Mouse (Mus musculus): ENCODE results near the gene Cd24a. TPM values are rescaled to one million over a fixed set of nuclear protein-coding genes. Genes with fewer than 3 reads are reported as not detected.

Gene Cd24a
- polyA plus RNA-seq, 1 experiment from 2014 or later = 501 TPM

DNA sequence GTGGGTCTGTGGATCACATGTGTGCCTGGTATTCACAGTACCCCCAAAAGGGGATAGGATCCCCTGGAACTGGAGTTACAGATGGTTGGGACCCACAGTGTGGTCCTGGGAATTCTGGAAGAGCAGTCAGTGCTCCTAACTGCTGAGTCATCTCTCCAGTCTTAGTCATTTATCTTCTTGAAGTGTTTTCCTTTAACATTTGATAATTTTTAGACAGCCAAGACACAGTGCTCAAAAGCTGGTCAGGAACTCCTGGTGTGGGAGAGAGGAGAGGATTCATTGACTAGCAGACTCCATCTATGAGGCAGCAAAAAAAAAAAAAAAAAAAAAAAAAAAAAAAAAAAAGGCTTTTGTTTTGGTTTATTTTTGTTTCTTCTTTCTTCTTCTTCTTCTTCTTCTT lies 33.0 kb downstream of the Cd24a start:
- no peaks in the 10 kb centered on the region for H3K4me1 ChIP-seq
- H3K4me3 ChIP-seq (replicated peaks) = no peak overlapping the region
- no peaks in the 10 kb centered on the region for H3K36me3 ChIP-seq (replicated peaks)
- H3K27ac ChIP-seq = no peak overlapping the region
- H3K4me2 ChIP-seq = no peak overlapping the region
- H3K9me3 ChIP-seq = no peaks in the 10 kb centered on the region
- H3K27me3 ChIP-seq = 0 out of 2 replicates have a peak, but pooled peaks cover 2% of the 10 kb centered on the region
- no peak for ATAC-seq (ENCODE audit: low FRiP score)
- no peak overlapping the region for H3K9ac ChIP-seq

DNA sequence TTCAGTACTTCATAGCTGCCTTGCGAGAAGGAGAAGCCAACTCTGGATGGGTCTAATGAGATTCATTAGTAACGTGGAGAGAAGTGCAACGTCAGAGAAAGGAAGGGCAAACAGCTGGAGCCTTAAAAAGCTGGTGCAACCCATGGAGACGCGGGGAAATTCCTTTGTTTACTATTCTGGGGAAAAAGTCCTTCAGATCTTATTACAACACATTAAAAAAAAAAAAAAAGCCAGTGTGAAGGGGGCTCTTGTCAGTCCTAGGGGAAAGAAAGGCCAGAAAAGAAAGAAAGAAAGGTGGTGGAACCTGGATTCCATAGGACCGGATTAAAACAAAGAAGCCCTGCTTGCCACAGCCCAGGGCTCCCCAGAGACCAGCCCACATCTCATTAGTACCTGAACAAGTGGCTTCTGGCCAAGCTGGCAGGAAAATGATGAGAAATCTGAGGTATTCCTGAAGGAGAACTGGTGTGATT lies 41.0 kb downstream of the Cd24a start:
- H3K9ac ChIP-seq = no peak overlapping the region; the same call in 1 of the 2 replicates
- H3K27me3 ChIP-seq = no peaks in the 10 kb centered on the region
- H3K9me3 ChIP-seq = no peaks in the 10 kb centered on the region
- H3K4me2 ChIP-seq = peak overlapping the region; percentile 30
- peak; percentile 79; the same call in 1 of the 2 replicates for ATAC-seq (ENCODE audit: low FRiP score)
- peaks cover 10% of the 10 kb centered on the region for H3K4me1 ChIP-seq
- peak overlapping the region; percentile 71 for H3K27ac ChIP-seq
- WGBS = 2% methylated on average over 6 of the region's 6 CpGs
- no peak overlapping the region for H3K4me3 ChIP-seq (replicated peaks)
- no peaks in the 10 kb centered on the region for H3K36me3 ChIP-seq (replicated peaks)

DNA sequence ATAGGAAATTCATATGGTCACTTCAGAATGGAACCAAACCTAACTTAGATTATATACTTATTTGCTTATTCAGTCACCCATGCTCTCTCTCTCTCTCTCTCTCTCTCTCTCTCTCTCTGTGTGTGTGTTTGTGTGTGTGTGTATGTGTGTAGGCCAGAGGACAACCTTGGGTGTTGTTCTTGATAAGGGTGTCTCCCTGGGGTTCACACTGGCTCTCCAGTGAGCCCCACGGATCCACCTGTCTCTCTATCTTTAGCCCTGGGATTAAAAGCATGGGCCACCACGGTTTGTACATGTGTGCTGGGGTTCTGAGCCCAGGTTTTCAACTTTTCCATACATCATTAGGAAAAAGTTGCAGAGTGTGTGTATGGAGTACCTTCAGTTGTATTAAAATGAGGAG lies 41.9 kb downstream of the Cd24a start:
- Histone ChIP-seq H3K4me2 (no peak overlapping the region), H3K27ac (no peak overlapping the region), H3K27me3 (no peaks in the 10 kb centered on the region), H3K36me3 (replicated peaks) (no peaks in the 10 kb centered on the region), H3K4me1 (peaks cover 10% of the 10 kb centered on the region), H3K9me3 (no peaks in the 10 kb centered on the region), H3K4me3 (replicated peaks) (no peak overlapping the region), H3K9ac (no peak overlapping the region)
- ATAC-seq (ENCODE audit: low FRiP score) = no peak
- WGBS = 79% methylated on average over 2 of the region's 2 CpGs

DNA sequence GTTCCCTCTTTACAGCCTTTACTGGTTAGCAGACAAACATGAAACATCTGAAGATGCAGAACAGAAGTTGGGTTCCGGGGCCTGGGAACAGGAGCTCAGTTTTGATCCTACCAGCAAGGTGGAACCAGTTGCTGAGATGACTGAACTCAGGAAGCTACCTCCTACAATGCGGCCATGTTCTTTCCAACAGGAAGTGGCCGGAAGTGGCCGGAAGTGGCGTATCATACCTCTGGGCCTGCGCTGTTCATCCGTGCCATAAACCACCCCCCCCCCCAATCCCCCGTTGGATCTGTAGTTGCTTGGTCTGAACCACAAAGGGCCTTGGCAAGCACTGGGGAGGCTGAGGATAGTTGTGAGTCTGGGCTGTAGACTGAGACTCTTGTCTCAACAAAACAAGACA lies 45.4 kb downstream of the Cd24a start:
- peaks cover 9% of the 10 kb centered on the region for H3K4me1 ChIP-seq
- ATAC-seq (ENCODE audit: low FRiP score) = no peak
- no peak overlapping the region for H3K4me2 ChIP-seq
- H3K4me3 ChIP-seq (replicated peaks) = no peak overlapping the region
- no peaks in the 10 kb centered on the region for H3K27me3 ChIP-seq
- H3K9me3 ChIP-seq = no peaks in the 10 kb centered on the region
- H3K9ac ChIP-seq = no peak overlapping the region
- H3K36me3 ChIP-seq (replicated peaks) = no peaks in the 10 kb centered on the region
- H3K27ac ChIP-seq = no peak overlapping the region
- WGBS = 96% methylated on average over 8 of the region's 8 CpGs

DNA sequence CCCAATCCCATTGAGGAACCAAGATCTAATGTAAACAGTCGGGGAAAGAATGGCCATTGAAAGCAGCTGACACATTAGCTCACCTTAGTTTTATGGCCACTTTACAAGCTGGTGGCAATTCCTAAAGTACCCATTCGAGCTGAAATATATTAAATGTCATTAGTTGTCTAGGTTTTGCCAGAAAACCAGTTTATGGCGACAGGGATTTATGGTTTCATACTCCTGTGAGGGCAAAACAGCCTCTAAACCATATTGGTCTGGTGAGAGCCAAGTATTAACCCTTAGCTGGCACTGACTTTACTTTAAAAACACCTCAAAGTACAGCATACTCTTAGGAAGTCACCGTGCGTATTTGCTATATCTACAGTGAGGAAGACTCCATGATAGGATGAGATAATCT lies 46.3 kb downstream of the Cd24a start:
- no peaks in the 10 kb centered on the region for H3K36me3 ChIP-seq (replicated peaks)
- H3K27me3 ChIP-seq = no peaks in the 10 kb centered on the region
- H3K9ac ChIP-seq = no peak overlapping the region
- no peak overlapping the region for H3K4me2 ChIP-seq
- peaks cover under 1% of the 10 kb centered on the region for H3K4me1 ChIP-seq
- ATAC-seq (ENCODE audit: low FRiP score) = no peak
- WGBS = 81% methylated on average over 5 of the region's 5 CpGs
- H3K9me3 ChIP-seq = no peaks in the 10 kb centered on the region
- no peak overlapping the region for H3K27ac ChIP-seq
- no peak overlapping the region for H3K4me3 ChIP-seq (replicated peaks)

DNA sequence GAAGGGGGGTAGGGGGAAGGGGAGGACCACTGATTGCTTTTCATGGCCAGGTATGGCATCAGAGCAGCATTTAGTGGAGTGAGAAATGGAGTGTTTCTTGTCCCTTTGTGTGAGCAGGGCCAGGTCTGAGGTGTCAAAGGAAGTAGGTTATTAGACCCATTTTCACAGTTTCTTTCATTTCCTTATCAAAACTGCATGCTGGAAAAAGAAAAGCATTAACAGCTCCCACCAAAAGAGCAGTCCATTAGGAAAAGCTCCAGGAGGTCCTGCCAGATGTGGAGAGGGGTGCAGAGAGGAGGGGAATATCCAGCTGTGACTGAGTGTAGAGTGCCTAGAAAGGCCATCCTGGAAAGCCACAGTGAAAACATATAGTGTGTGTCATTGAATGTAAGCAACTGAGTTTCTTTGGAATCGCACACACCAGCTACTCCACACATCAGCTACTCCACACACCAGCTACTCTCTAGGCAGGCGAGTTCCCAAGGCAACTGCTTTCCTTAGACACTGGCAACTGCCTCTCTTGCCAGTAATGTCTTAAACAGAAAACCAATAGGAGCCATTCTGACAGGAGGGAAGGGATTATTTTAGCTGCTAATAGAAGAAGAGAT lies 46.8 kb downstream of the Cd24a start:
- no peaks in the 10 kb centered on the region for H3K27me3 ChIP-seq
- no peaks in the 10 kb centered on the region for H3K4me1 ChIP-seq
- no peak overlapping the region for H3K9ac ChIP-seq
- no peaks in the 10 kb centered on the region for H3K9me3 ChIP-seq
- no peaks in the 10 kb centered on the region for H3K36me3 ChIP-seq (replicated peaks)
- ATAC-seq (ENCODE audit: low FRiP score) = no peak
- no peak overlapping the region for H3K4me2 ChIP-seq
- no peak overlapping the region for H3K4me3 ChIP-seq (replicated peaks)
- WGBS = 76% methylated on average over 2 of the region's 2 CpGs
- no peak overlapping the region for H3K27ac ChIP-seq

DNA sequence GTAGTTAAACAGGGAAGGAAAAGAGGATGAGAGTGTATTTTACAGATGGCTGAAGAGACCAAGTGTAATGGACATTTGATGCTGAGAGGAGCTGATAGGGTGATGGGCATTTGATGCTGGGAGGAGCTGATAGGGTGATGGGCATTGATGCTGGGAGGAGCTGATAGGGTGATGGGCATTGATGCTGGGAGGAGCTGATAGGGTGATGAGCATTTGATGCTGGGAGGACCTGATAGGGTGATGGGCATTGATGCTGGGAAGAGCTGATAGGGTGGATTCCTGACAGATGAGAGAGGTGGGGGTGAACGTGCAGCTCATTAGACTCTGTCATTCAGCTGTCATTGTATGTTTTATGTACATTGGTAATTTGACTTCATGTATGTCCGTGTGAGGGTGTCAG lies 47.5 kb downstream of the Cd24a start:
- Histone ChIP-seq H3K36me3 (replicated peaks) (no peaks in the 10 kb centered on the region), H3K9me3 (no peaks in the 10 kb centered on the region), H3K27me3 (no peaks in the 10 kb centered on the region), H3K27ac (no peak overlapping the region), H3K4me1 (no peaks in the 10 kb centered on the region), H3K4me2 (no peak overlapping the region), H3K9ac (no peak overlapping the region), H3K4me3 (replicated peaks) (no peak overlapping the region)
- no peak for ATAC-seq (ENCODE audit: low FRiP score)
- 79% methylated on average over 2 of the region's 2 CpGs for WGBS

DNA sequence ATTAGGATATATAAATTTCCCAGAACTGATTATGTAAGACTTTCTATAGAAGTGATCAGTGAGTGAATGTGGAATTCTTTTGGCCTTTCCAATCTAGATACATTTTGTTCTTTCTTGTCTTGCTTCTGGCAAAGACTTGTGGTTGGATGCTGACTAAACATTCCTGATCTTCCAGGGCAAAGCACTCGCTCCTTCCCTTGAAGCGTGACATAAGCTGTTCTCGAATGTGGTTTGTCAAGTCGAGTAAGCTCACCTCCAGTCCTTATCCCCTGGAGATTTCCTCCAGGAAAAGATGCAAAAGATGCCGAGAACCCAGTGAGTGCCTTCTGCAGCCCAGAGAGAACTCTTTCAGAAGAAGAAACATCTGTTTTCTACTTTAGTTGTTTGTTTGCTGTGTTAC lies 51.1 kb downstream of the Cd24a start:
- no peak for ATAC-seq (ENCODE audit: low FRiP score)

DNA sequence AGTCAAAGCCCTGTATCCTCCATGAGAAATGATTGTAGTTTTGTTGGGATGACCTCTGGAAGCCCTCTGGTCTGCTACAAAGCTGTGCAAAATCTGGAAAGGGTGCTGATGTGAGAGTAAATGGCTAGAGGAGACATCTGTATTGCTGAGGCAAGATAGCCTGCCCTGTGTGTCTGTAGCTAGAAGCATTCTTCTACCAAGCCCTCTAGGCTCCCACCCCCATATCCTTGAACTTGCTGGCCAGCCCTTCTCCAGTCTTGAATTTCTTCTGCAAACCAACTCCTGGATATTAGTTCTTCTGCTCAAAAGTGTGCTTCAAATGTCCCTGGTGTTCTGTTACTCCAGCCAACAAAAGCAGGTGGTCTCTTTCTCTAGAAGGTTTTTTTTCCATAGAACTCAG lies 51.8 kb downstream of the Cd24a start:
- Histone ChIP-seq H3K36me3 (replicated peaks) (no peaks in the 10 kb centered on the region), H3K9me3 (no peaks in the 10 kb centered on the region), H3K4me1 (no peaks in the 10 kb centered on the region), H3K27me3 (no peaks in the 10 kb centered on the region), H3K4me3 (replicated peaks) (no peak overlapping the region), H3K9ac (no peak overlapping the region), H3K27ac (no peak overlapping the region), H3K4me2 (no peak overlapping the region)
- no peak for ATAC-seq (ENCODE audit: low FRiP score)

More for the DNA sequence above, 51.1 kb downstream of the Cd24a start:
- Histone ChIP-seq H3K9me3 (no peaks in the 10 kb centered on the region), H3K27ac (no peak overlapping the region), H3K9ac (no peak overlapping the region), H3K27me3 (no peaks in the 10 kb centered on the region), H3K4me3 (replicated peaks) (no peak overlapping the region), H3K4me1 (no peaks in the 10 kb centered on the region), H3K36me3 (replicated peaks) (no peaks in the 10 kb centered on the region), H3K4me2 (no peak overlapping the region)
- WGBS = 85% methylated on average over 5 of the region's 5 CpGs

DNA sequence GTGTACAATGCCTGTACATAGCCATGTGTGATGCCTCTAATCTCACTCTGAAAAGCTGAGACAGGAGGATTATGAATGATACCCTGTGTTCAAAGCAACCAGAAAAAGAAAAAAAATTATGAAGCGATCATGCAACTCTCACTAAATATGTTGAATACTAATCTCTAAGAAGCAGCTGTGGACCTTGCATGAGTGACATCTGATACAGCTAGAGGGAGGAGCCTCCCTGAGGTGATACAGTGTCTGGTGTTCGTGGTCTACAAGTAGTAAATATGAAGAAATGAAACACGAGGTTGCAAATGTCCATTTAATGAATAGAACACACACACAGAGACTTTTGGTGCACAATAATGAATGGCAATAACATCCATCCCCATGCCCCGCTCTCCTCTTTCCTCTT lies 52.5 kb downstream of the Cd24a start:
- Histone ChIP-seq H3K9me3 (no peaks in the 10 kb centered on the region), H3K9ac (no peak overlapping the region), H3K4me3 (replicated peaks) (no peak overlapping the region), H3K36me3 (replicated peaks) (no peaks in the 10 kb centered on the region), H3K4me1 (no peaks in the 10 kb centered on the region), H3K4me2 (no peak overlapping the region), H3K27ac (no peak overlapping the region), H3K27me3 (no peaks in the 10 kb centered on the region)
- ATAC-seq (ENCODE audit: low FRiP score) = no peak
- WGBS = 79% methylated on average over 4 of the region's 4 CpGs

DNA sequence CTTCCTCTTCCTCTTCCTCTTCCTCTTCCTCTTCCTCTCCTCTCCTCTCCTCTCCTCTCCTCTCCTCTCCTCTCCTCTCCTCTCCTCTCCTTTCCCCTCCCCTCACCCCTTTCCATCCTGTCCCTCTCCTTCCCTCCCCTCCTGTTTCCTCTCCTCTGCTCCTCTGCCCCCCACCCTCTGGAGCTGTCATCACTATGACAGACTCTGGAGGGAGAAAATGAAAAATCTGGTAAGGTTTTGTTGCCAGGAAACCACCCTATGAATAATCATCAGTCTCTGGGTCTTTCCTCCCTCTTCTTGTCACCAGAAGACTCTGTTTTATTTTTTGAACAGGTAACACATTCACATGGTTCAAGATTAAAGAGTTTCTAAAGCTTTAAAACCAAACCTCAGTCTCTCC lies 53.0 kb downstream of the Cd24a start:
- H3K9me3 ChIP-seq = no peaks in the 10 kb centered on the region
- ATAC-seq (ENCODE audit: low FRiP score) = no peak
- no peak overlapping the region for H3K9ac ChIP-seq

DNA sequence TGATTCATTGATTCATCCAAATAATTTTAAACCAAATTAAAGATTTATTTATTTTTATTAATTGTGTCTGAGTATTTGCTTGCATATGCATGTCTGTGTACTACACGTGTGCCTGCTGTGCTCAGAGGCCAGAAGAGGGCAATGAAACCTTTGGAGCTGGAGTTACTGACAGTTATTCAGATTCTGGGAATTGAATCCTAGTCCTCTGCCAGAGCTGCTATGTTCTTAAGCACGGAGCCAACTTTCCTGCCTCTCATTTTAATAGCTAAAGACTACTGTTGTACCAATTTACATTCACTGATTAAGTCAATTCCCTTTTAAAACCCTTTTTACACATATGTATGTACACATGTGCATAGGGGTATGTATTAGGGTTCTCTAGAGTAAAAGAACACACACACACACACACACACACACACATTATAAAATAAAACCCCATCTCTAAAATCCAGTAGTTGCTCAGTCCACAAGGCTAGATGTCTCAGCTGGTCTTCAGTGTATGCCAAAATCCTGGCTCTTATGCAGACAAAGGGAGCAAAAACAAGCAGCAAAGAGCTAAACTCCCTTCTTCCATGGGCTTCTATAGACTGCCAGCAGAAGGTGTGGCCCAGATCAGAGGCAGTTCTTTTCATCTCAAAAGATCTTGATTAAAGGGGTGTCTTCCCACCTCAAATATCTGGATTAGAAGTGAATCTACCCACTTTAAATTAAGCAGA lies 53.7 kb downstream of the Cd24a start:
- Histone ChIP-seq H3K4me1 (no peaks in the 10 kb centered on the region), H3K27ac (no peak overlapping the region), H3K4me3 (replicated peaks) (no peak overlapping the region), H3K27me3 (no peaks in the 10 kb centered on the region), H3K9ac (no peak overlapping the region), H3K4me2 (no peak overlapping the region), H3K9me3 (no peaks in the 10 kb centered on the region), H3K36me3 (replicated peaks) (no peaks in the 10 kb centered on the region)
- ATAC-seq (ENCODE audit: low FRiP score) = no peak
- WGBS = 74% methylated on average over 2 of the region's 2 CpGs

More for the DNA sequence above, 53.0 kb downstream of the Cd24a start:
- Histone ChIP-seq H3K27me3 (no peaks in the 10 kb centered on the region), H3K27ac (no peak overlapping the region), H3K36me3 (replicated peaks) (no peaks in the 10 kb centered on the region), H3K4me3 (replicated peaks) (no peak overlapping the region), H3K4me1 (no peaks in the 10 kb centered on the region), H3K4me2 (no peak overlapping the region)

DNA sequence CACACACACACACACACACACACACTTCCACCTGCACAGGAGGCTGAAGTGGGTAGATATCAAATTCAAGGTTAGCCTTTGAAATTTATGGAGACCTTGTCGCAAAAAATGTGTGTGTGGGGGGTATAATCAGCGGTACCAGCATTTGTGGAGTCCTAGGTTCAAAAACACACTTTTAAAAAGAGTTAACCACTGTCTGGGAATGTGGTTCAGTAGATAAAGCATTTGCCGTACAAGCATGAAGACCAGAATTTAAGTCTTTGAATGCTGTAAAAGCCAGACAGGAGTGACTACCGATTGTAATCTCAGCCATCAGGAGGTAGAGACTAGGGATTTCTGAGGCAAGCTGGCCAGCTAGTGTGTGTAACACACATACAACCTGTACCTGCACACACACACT lies 55.0 kb downstream of the Cd24a start:
- Histone ChIP-seq H3K4me3 (replicated peaks) (no peak overlapping the region), H3K36me3 (replicated peaks) (no peaks in the 10 kb centered on the region), H3K9me3 (no peaks in the 10 kb centered on the region), H3K27ac (no peak overlapping the region), H3K9ac (no peak overlapping the region), H3K27me3 (no peaks in the 10 kb centered on the region), H3K4me2 (no peak overlapping the region), H3K4me1 (no peaks in the 10 kb centered on the region)
- ATAC-seq (ENCODE audit: low FRiP score) = no peak
- WGBS = 88% methylated on average over 4 of the region's 4 CpGs
